ENCODE assay signal across 29 mouse cellular contexts in the genomic region with DNA sequence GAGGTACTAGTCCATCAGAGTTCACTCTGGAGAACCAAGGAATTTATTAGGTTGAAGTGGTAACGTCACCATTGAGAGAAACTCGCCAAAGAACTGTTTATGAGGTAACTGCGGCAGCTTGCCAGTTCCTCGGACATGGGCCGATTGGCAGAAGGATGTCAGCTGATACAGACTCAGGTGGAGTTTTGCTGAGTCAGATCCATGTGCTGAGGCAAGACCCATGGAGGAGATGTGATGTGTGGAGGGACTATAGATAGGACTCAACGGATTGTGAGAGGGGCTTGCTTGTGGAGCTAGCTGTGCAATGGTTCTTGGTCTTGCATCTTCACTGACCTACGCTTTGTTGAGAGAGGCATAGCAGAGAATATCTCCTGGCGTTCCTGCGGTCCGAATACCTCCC.
DNase-seq lines count a peak whose midpoint lies in the region; ATAC-seq and TF ChIP-seq lines count a peak whose summit lies in the region.
"Had no signal": no experiment of that assay in that cellular context is flagged by ENCODE, and none has a peak within 500 bp of the region (broad histone marks: within the 10 kb centered on the region; RNA-seq: fewer than 3 reads in every experiment).

No protein-coding gene starts in this region.

- DNase-seq in kidney, adult 9 months = peak; percentile 48
- no peak for DNase-seq in kidney, postnatal 14 days
- DNase-seq in R1 (ENCODE audit: low read depth, low spot score) = peak; percentile 28
- peak; percentile 29 to 39 (median 31) for DNase-seq in liver, embryonic 14.5 days (ENCODE audit: low read depth in 3 of 3, low spot score in 3 of 3)
- no peak for DNase-seq in thymus, postnatal 4 days
- DNase-seq in spleen, adult 18-20 months = no peak
- DNase-seq in frontal cortex, adult 2 months (ENCODE audit: extremely low spot score in 1 of 2, low spot score in 1 of 2) = no peak
- DNase-seq: adrenal gland, adult 8-10 months; B cell, adult 2 months; cerebellum, adult 11-12 months; cerebellum, postnatal 14 days; gastrocnemius, postnatal 25 days; heart, postnatal 14 days; lung, postnatal 36 days; right cerebral cortex, adult 18-20 months; right cerebral cortex, postnatal 4 days had no signal

- H3K4me3 ChIP-seq in liver, embryonic 14.5 days (ENCODE audit: insufficient read depth in 1 of 2, low read depth in 2 of 2, low read length in 2 of 2) = no peak overlapping the region
- H3K4me3 ChIP-seq: embryonic facial prominence, embryonic 10.5 days; embryonic facial prominence, embryonic 15.5 days; hindbrain, embryonic 10.5 days; hindbrain, embryonic 15.5 days; layer of hippocampus, adult 2 months; left cerebral cortex, adult 2 months; limb, embryonic 15.5 days; myocyte; neural tube, embryonic 12.5 days had no signal

- 78% methylated on average over 10 of the region's 10 CpGs for WGBS in liver, embryonic 14.5 days (ENCODE audit: insufficient replicate concordance)

- no peaks in the 10 kb centered on the region for H3K27me3 ChIP-seq in liver, embryonic 14.5 days (ENCODE audit: control insufficient read depth, insufficient read depth, low read length)
- H3K27me3 ChIP-seq: embryonic facial prominence, embryonic 15.5 days; hindbrain, embryonic 15.5 days; limb, embryonic 15.5 days; neural tube, embryonic 12.5 days had no signal

- no peak overlapping the region; the same call in 1 of the 2 replicates for H3K27ac ChIP-seq in liver, embryonic 14.5 days
- H3K27ac ChIP-seq: embryonic facial prominence, embryonic 10.5 days; embryonic facial prominence, embryonic 15.5 days; hindbrain, embryonic 10.5 days; hindbrain, embryonic 15.5 days; layer of hippocampus, adult 2 months; left cerebral cortex, adult 2 months; neural tube, embryonic 12.5 days had no signal

- no peak for TF ChIP-seq EP300 in liver, embryonic 14.5 days (IDR thresholded peaks at IDR 0.05; ENCODE audit: low read depth)

- no peak overlapping the region for H3K9ac ChIP-seq in liver, embryonic 14.5 days (replicated peaks)
- H3K9ac ChIP-seq: embryonic facial prominence, embryonic 15.5 days; hindbrain, embryonic 15.5 days; limb, embryonic 15.5 days; neural tube, embryonic 12.5 days had no signal

- ATAC-seq in erythroblast, adult 5-6 weeks (replicated peaks; ENCODE audit: low FRiP score, poor library complexity, severe bottlenecking) = peak; percentile 63
- peak; percentile 42; the same call in 1 of the 2 replicates for ATAC-seq in liver, embryonic 14.5 days (ENCODE audit: insufficient read depth)
- ATAC-seq: forebrain, embryonic 14.5 days; midbrain, embryonic 16.5 days had no signal

- peaks cover 29 to 40% of the 10 kb centered on the region in 2 experiments for H3K4me1 ChIP-seq in liver, embryonic 14.5 days (replicated peaks; ENCODE audit: control insufficient read depth in 2 of 2, insufficient read depth in 2 of 2, low read length in 1 of 2)

- H3K4me2 ChIP-seq in liver, embryonic 14.5 days (ENCODE audit: low read depth) = no peak overlapping the region
- H3K4me2 ChIP-seq: embryonic facial prominence, embryonic 15.5 days; hindbrain, embryonic 15.5 days; limb, embryonic 15.5 days; midbrain, embryonic 11.5 days; neural tube, embryonic 12.5 days had no signal

- no peaks in the 10 kb centered on the region for H3K9me3 ChIP-seq in liver, embryonic 14.5 days (ENCODE audit: control insufficient read depth, low read length)
- H3K9me3 ChIP-seq: embryonic facial prominence, embryonic 10.5 days; embryonic facial prominence, embryonic 15.5 days; hindbrain, embryonic 10.5 days; hindbrain, embryonic 15.5 days; limb, embryonic 15.5 days; neural tube, embryonic 12.5 days had no signal

- 0 out of 2 replicates have a peak, but pooled peaks have one; percentile 10 for TF ChIP-seq CTCF in liver, embryonic 14.5 days (IDR thresholded peaks at IDR 0.05; ENCODE audit: low read depth)

- no peaks in the 10 kb centered on the region for H3K36me3 ChIP-seq in liver, embryonic 14.5 days (replicated peaks; ENCODE audit: control insufficient read depth, insufficient read depth, low read depth)
- H3K36me3 ChIP-seq: embryonic facial prominence, embryonic 15.5 days; hindbrain, embryonic 15.5 days; limb, embryonic 15.5 days; neural tube, embryonic 12.5 days had no signal

Comparison
In these comparisons a context has a peak if more than half of its experiments do, and no peak if none do; other contexts are left out.
1. DNase-seq: peak in kidney, adult 9 months (single experiment), R1 (single experiment) and liver, embryonic 14.5 days (3 of 3); none in kidney, postnatal 14 days (single experiment), thymus, postnatal 4 days (single experiment), spleen, adult 18-20 months (0 of 2) and frontal cortex, adult 2 months (0 of 2).